Mouse (Mus musculus) neutrophil, adult 65 days (primary cell): Measurements from ENCODE around the gene Mcat. TPM values are rescaled to one million over a fixed set of nuclear protein-coding genes. Genes with fewer than 3 reads are reported as not detected.

Experiments
- total RNA-seq: library from RNA; stranded (reverse); gene quantifications from 2 replicates; pipeline ENCODE4 v1.2.4, GENCODE M21; 2023

The Mcat gene
- total RNA-seq: 4.3 TPM in 2 replicates

DNA sequence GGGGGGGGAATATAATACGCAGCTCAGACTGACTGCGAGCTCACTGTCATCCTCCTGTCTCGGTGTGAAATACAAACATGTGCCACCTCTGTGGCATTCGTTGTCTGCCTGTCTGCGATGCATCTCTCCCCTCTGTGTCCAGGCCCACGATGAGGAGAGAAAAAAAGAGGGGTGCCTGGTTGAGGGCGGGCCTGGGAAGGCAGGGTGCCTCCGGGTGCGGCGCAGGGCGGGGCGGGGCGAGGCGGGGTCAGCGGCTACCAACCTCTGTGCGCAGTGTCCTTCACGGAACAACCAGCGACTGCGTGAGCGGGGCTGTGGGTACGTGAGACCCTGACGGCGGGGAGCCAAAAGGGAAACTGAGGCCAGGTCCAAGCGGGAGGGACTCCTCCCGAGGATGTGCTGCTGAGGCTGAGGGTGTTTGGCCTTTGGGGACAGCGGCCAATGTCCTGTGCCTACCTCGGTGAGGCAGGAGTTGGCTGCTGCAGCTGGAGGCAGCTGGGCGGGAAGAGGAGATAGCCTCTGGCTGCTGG lies at the start of gene Mcat, which contains the start of gene Tspo:
Gene Mcat (minus strand): TSS at position 461 of the 530 bp plus-strand sequence.
Gene Tspo (plus strand): TSS at position 266 of the 530 bp plus-strand sequence.

GRCm38 (mm10) chr15:83594513-83595363 lies 31.2 kb upstream of the Mcat start, which contains the start of gene Ttll12:
Gene Ttll12 (minus strand): TSS chr15:83595157.

DNA sequence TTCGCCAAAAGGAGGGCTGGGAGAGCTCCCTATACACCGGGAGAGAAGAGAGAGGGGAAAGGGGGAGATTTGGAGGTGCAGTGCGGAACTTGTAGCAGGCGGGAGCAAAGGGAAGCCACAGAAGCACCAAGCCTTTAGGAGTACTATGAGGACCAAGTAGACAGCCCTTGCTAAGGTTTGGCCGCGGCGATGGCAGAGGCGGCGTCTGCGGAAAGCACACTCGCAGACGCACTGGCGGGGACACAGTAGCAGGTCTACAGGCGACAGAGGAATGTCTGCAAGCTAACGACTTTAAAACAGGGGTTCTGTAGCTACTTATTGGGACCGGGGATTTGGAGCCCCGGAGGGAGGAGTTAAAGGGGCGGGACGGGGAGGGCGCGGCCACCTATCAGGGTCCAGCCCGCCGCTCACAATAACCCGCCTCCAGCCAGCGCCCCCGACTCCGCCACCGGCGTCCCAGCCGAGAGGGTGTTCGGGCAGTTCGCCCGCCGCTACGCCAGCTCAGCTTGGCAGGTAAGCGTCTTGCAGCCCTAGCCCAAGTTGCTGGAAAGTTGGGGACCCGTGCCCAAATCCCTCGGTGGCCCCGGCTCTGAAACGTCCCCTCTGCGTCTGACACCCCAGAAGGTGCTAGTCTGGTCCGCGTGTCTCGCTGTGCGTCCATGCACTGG lies 37.0 kb downstream of the Mcat start, which contains the start of gene Bik:
Gene Bik (plus strand): TSS at position 439 of the 668 bp plus-strand sequence.

GRCm38 (mm10) chr15:83510805-83511405 lies 52.7 kb downstream of the Mcat start, which contains the start of gene Ttll1:
Gene Ttll1 (minus strand): TSS chr15:83510893.

Other genes with a start within 250 kb of the Mcat start
- gene Arfgap3, start 213.5 kb downstream of the Mcat start, total RNA-seq: 11.5 and 16.3 TPM in 2 replicates
- 106 and 126 TPM in 2 replicates for gene Pacsin2, start 99.2 kb downstream of the Mcat start, total RNA-seq
- gene Ttll1, start 52.9 kb downstream of the Mcat start, total RNA-seq: 5.1 and 5.4 TPM in 2 replicates
- not detected in 2 replicates for gene Bik, start 36.9 kb downstream of the Mcat start, total RNA-seq
- gene Tspo, start 195 bp downstream of the Mcat start, total RNA-seq: 237 and 255 TPM in 2 replicates
- gene Ttll12, start 31.4 kb upstream of the Mcat start, total RNA-seq: 3.6 and 4.2 TPM in 2 replicates
- gene Scube1, start 161.2 kb upstream of the Mcat start, total RNA-seq: not detected in 2 replicates
- gene Mpped1, start 215.7 kb upstream of the Mcat start, total RNA-seq: not detected in 2 replicates